Mouse (Mus musculus): ENCODE results near the gene Mgp. TPM values are rescaled to one million over a fixed set of nuclear protein-coding genes. Genes with fewer than 3 reads are reported as not detected.

Gene Mgp
- polyA plus RNA-seq (2014; fragmentation: Nextera tagmentation; extraction: Ambion mirVana): 3.1 and 11.7 TPM in 2 replicates

DNA sequence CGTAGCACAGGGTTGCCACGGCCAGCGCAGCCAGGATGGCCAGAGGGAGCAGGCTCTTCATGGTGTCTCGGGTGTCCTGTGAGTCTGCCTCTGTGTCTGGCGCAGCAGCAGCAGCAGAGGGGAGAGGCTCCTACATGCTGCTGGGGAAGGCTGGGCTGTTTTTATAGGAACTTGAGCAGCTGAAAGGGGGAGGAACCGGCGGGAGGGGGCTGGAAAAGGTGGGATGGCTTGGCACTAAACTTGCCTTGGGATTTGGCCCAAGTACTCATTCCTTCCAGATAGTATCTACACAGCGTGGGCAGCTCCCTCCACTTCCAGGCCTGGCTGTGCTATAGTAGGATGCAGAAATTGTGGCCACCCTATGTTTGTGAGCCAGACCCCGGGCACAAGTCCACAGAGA, at the start of gene Mgp:
TSS of gene Mgp (minus strand) at position 154 of the 400 bp plus-strand sequence.
- Histone ChIP-seq H3K9ac (replicated peaks; ENCODE audit: low read depth, low read length) (no peak within 1 kb of the TSS), H3K36me3 (ENCODE audit: control insufficient read depth, insufficient read depth, low read length) (no peaks in the 10 kb centered on the region), H3K9me3 (ENCODE audit: control insufficient read depth, low read length) (no peaks in the 10 kb centered on the region), H3K27ac (ENCODE audit: low read depth, low read length) (no peak within 1 kb of the TSS), H3K27me3 (ENCODE audit: control insufficient read depth, insufficient read depth, low read length) (no peaks in the 10 kb centered on the region), H3K4me1 (ENCODE audit: control insufficient read depth, insufficient read depth, low read length) (no peaks in the 10 kb centered on the region), H3K4me2 (ENCODE audit: low read depth, low read length) (no peak within 1 kb of the TSS; the same call in 1 of the 2 replicates), H3K4me3 (ENCODE audit: low read depth, low read length) (no peak within 1 kb of the TSS)
- WGBS: 57% methylated on average over 9 of the region's 9 CpGs
- ATAC-seq (ENCODE audit: low read depth): no peak

DNA sequence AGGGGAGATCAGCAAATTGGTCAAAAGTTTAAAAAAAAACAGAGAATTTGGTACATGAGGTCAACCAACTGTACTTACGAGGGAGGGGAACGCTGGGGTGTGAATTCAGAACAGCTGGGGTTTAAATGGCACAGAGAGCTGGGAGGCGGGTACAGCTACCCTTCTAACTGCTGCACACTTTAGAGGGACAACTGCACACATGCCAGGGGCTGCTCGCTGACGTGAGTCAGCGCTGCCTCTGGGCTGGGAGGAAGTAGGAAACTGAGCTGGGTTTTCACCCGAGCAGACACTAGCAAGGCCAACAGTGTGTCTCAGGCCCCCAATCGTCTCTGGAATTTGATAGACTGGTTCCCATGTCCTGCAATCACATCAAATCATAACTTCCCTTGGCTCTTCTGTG, 49.4 kb upstream of the Mgp start:
- Histone ChIP-seq H3K9me3 (ENCODE audit: control insufficient read depth, low read length) (no peaks in the 10 kb centered on the region), H3K27ac (ENCODE audit: low read depth, low read length) (no peak overlapping the region), H3K4me2 (ENCODE audit: low read depth, low read length) (no peak overlapping the region), H3K36me3 (ENCODE audit: control insufficient read depth, insufficient read depth, low read length) (no peaks in the 10 kb centered on the region), H3K9ac (replicated peaks; ENCODE audit: low read depth, low read length) (no peak overlapping the region), H3K27me3 (ENCODE audit: control insufficient read depth, insufficient read depth, low read length) (no peaks in the 10 kb centered on the region), H3K4me3 (ENCODE audit: low read depth, low read length) (no peak overlapping the region), H3K4me1 (ENCODE audit: control insufficient read depth, insufficient read depth, low read length) (no peaks in the 10 kb centered on the region)
- 81% methylated on average over 8 of the region's 8 CpGs for WGBS
- no peak for ATAC-seq (ENCODE audit: low read depth)

GRCm38 (mm10) chr6:136923532-136923931, 47.9 kb upstream of the Mgp start, which contains the start of gene Pde6h:
Gene Pde6h, plus strand, starts transcription at chr6:136923832.
- H3K9ac ChIP-seq (replicated peaks; ENCODE audit: low read depth, low read length): no peak within 1 kb of the TSS
- H3K4me1 ChIP-seq (ENCODE audit: control insufficient read depth, insufficient read depth, low read length): no peaks in the 10 kb centered on the region
- WGBS: 85% methylated on average over 8 of the region's 8 CpGs
- H3K36me3 ChIP-seq (ENCODE audit: control insufficient read depth, insufficient read depth, low read length): no peaks in the 10 kb centered on the region
- no peaks in the 10 kb centered on the region for H3K27me3 ChIP-seq (ENCODE audit: control insufficient read depth, insufficient read depth, low read length)
- H3K4me3 ChIP-seq (ENCODE audit: low read depth, low read length): no peak within 1 kb of the TSS
- ATAC-seq (ENCODE audit: low read depth): no peak
- no peak within 1 kb of the TSS for H3K4me2 ChIP-seq (ENCODE audit: low read depth, low read length)
- H3K27ac ChIP-seq (ENCODE audit: low read depth, low read length): no peak within 1 kb of the TSS
- H3K9me3 ChIP-seq (ENCODE audit: control insufficient read depth, low read length): no peaks in the 10 kb centered on the region

- H3K4me2 ChIP-seq (ENCODE audit: low read depth, low read length): no peak overlapping the region
- no peak overlapping the region for H3K4me3 ChIP-seq (ENCODE audit: low read depth, low read length)
- H3K4me1 ChIP-seq (ENCODE audit: control insufficient read depth, insufficient read depth, low read length): no peaks in the 10 kb centered on the region
- no peak for ATAC-seq (ENCODE audit: low read depth)
- H3K27me3 ChIP-seq (ENCODE audit: control insufficient read depth, insufficient read depth, low read length): no peaks in the 10 kb centered on the region
- H3K9me3 ChIP-seq (ENCODE audit: control insufficient read depth, low read length): no peaks in the 10 kb centered on the region
- H3K27ac ChIP-seq (ENCODE audit: low read depth, low read length): no peak overlapping the region
- no peak overlapping the region for H3K9ac ChIP-seq (replicated peaks; ENCODE audit: low read depth, low read length)
- H3K36me3 ChIP-seq (ENCODE audit: control insufficient read depth, insufficient read depth, low read length): no peaks in the 10 kb centered on the region
- 85% methylated on average over 7 of the region's 7 CpGs for WGBS
Measured at GRCm38 (mm10) chr6:136922871-136923270, 47.2 kb upstream of the Mgp start.

- no peak for ATAC-seq (ENCODE audit: low read depth)
- Histone ChIP-seq H3K27ac (ENCODE audit: low read depth, low read length) (no peak within 1 kb of the TSS), H3K4me1 (ENCODE audit: control insufficient read depth, insufficient read depth, low read length) (no peaks in the 10 kb centered on the region), H3K4me3 (ENCODE audit: low read depth, low read length) (no peak within 1 kb of the TSS), H3K36me3 (ENCODE audit: control insufficient read depth, insufficient read depth, low read length) (no peaks in the 10 kb centered on the region), H3K9me3 (ENCODE audit: control insufficient read depth, low read length) (no peaks in the 10 kb centered on the region), H3K4me2 (ENCODE audit: low read depth, low read length) (no peak within 1 kb of the TSS), H3K27me3 (ENCODE audit: control insufficient read depth, insufficient read depth, low read length) (no peaks in the 10 kb centered on the region), H3K9ac (replicated peaks; ENCODE audit: low read depth, low read length) (no peak within 1 kb of the TSS)
- 87% methylated on average over 5 of the region's 5 CpGs for WGBS
Measured at GRCm38 (mm10) chr6:136922080-136922479, 46.5 kb upstream of the Mgp start, which contains the start of gene Erp27. Gene Erp27, minus strand, starts transcription at chr6:136922180.

DNA sequence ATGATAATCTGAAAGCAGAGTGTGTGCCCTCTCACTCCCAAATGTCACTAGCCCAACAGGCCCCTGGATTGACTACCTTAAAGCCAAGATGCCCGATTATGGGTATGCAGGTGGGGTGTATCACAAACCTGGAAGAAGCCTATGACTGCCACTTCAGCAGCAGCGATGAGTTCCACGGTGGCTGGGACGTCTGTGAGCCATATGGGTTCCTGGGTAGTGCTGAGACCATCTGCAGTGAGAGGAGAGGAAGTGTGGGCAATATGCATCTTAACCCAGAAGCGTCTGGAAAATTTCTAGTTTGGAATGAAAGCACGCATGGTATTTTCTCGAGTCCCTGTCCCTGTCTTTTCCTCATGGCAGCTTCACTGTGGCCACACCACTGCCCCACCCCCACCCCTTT, 46.0 kb upstream of the Mgp start:
- H3K27ac ChIP-seq (ENCODE audit: low read depth, low read length): no peak overlapping the region
- H3K4me2 ChIP-seq (ENCODE audit: low read depth, low read length): no peak overlapping the region
- WGBS: 81% methylated on average over 7 of the region's 7 CpGs
- no peak overlapping the region for H3K9ac ChIP-seq (replicated peaks; ENCODE audit: low read depth, low read length)
- H3K4me1 ChIP-seq (ENCODE audit: control insufficient read depth, insufficient read depth, low read length): no peaks in the 10 kb centered on the region
- H3K4me3 ChIP-seq (ENCODE audit: low read depth, low read length): no peak overlapping the region
- ATAC-seq (ENCODE audit: low read depth): no peak
- no peaks in the 10 kb centered on the region for H3K36me3 ChIP-seq (ENCODE audit: control insufficient read depth, insufficient read depth, low read length)
- H3K9me3 ChIP-seq (ENCODE audit: control insufficient read depth, low read length): no peaks in the 10 kb centered on the region
- no peaks in the 10 kb centered on the region for H3K27me3 ChIP-seq (ENCODE audit: control insufficient read depth, insufficient read depth, low read length)

- Histone ChIP-seq H3K4me3 (ENCODE audit: low read depth, low read length) (no peak overlapping the region), H3K36me3 (ENCODE audit: control insufficient read depth, insufficient read depth, low read length) (no peaks in the 10 kb centered on the region), H3K27me3 (ENCODE audit: control insufficient read depth, insufficient read depth, low read length) (no peaks in the 10 kb centered on the region), H3K4me1 (ENCODE audit: control insufficient read depth, insufficient read depth, low read length) (no peaks in the 10 kb centered on the region), H3K9ac (replicated peaks; ENCODE audit: low read depth, low read length) (no peak overlapping the region), H3K27ac (ENCODE audit: low read depth, low read length) (no peak overlapping the region), H3K9me3 (ENCODE audit: control insufficient read depth, low read length) (no peaks in the 10 kb centered on the region), H3K4me2 (ENCODE audit: low read depth, low read length) (no peak overlapping the region)
- 47% methylated on average over 16 of the region's 16 CpGs for WGBS
- ATAC-seq (ENCODE audit: low read depth): 0 out of 2 replicates have a peak, but pooled peaks have one; percentile 34
Measured at GRCm38 (mm10) chr6:136920320-136921257, 45.0 kb upstream of the Mgp start.

- Histone ChIP-seq H3K4me3 (ENCODE audit: low read depth, low read length) (no peak overlapping the region), H3K36me3 (ENCODE audit: control insufficient read depth, insufficient read depth, low read length) (no peaks in the 10 kb centered on the region), H3K27me3 (ENCODE audit: control insufficient read depth, insufficient read depth, low read length) (no peaks in the 10 kb centered on the region), H3K9ac (replicated peaks; ENCODE audit: low read depth, low read length) (no peak overlapping the region), H3K4me1 (ENCODE audit: control insufficient read depth, insufficient read depth, low read length) (peaks cover 3% of the 10 kb centered on the region; the same call in 1 of the 2 replicates), H3K27ac (ENCODE audit: low read depth, low read length) (no peak overlapping the region), H3K9me3 (ENCODE audit: control insufficient read depth, low read length) (no peaks in the 10 kb centered on the region), H3K4me2 (ENCODE audit: low read depth, low read length) (no peak overlapping the region)
- ATAC-seq (ENCODE audit: low read depth): no peak
- WGBS: 2% methylated on average over 2 of the region's 2 CpGs
Measured at GRCm38 (mm10) chr6:136917885-136918284, 42.3 kb upstream of the Mgp start.

DNA sequence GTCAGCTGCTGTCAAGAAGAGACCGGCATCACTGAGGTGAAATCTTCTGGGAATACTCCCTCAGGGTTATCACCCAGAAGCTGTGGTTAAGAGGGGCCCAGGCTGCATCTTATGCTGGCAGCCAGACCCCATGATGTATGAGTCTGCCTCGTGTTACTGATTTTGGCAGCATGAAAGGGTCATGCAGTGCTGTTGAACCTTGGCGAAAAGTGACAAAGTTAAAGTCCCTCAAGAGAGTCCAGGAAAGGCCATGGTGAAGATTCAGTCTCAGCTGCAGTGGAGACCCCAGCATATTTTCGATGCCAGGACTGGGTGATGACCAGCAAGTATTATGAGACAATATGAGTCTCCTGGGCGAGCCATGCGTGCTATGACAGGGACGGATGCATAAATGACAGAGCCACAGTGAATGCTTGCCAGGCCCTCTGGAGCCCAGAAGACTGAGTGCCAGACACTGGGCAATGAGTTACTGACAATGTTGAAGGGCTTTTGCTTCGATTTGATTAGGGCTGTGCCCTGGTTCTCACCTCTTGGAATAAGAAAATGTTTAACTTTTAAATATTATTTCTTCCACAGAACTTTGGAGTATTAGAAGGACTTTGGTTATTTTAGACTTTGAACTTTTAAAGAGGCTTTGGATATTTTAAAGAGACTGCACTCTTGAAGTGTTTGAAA, 40.2 kb upstream of the Mgp start:
- H3K4me3 ChIP-seq (ENCODE audit: low read depth, low read length): no peak overlapping the region
- H3K27ac ChIP-seq (ENCODE audit: low read depth, low read length): no peak overlapping the region
- 88% methylated on average over 8 of the region's 8 CpGs for WGBS
- H3K27me3 ChIP-seq (ENCODE audit: control insufficient read depth, insufficient read depth, low read length): no peaks in the 10 kb centered on the region
- no peak overlapping the region for H3K9ac ChIP-seq (replicated peaks; ENCODE audit: low read depth, low read length)
- no peaks in the 10 kb centered on the region for H3K36me3 ChIP-seq (ENCODE audit: control insufficient read depth, insufficient read depth, low read length)
- peaks cover 3% of the 10 kb centered on the region; the same call in 1 of the 2 replicates for H3K4me1 ChIP-seq (ENCODE audit: control insufficient read depth, insufficient read depth, low read length)
- H3K4me2 ChIP-seq (ENCODE audit: low read depth, low read length): no peak overlapping the region
- no peak for ATAC-seq (ENCODE audit: low read depth)
- H3K9me3 ChIP-seq (ENCODE audit: control insufficient read depth, low read length): no peaks in the 10 kb centered on the region
